Mouse (Mus musculus) embryo, embryonic 10.5 days (tissue): Measurements from ENCODE around the gene Retreg1.

Source experiments
- DNase-seq: peaks from one replicate; pipeline ENCODE4 v3.0.0-alpha.2; 2015; ENCODE audit warnings: low spot score

Retreg1 gene

GRCm38 (mm10) chr15:25843086-25843991, at the start of gene Retreg1:
Retreg1 (plus strand) TSS chr15:25843180.
- DNase-seq: peak; percentile 49

GRCm38 (mm10) chr15:25794123-25794522, 48.9 kb upstream of the Retreg1 start:
- peak; percentile 55 for DNase-seq

- no peak for DNase-seq
Measured at GRCm38 (mm10) chr15:25795496-25795895, 47.5 kb upstream of the Retreg1 start.

- peak; percentile 71 for DNase-seq
Measured at GRCm38 (mm10) chr15:25796353-25796752, 46.6 kb upstream of the Retreg1 start.

GRCm38 (mm10) chr15:25797179-25797578, 45.8 kb upstream of the Retreg1 start:
- no peak for DNase-seq

- DNase-seq: no peak
Measured at GRCm38 (mm10) chr15:25797888-25798287, 45.1 kb upstream of the Retreg1 start.

- no peak for DNase-seq
Measured at GRCm38 (mm10) chr15:25801726-25802125, 41.3 kb upstream of the Retreg1 start.

GRCm38 (mm10) chr15:25802194-25802593, 40.8 kb upstream of the Retreg1 start:
- no peak for DNase-seq

- DNase-seq: peak; percentile 27
Measured at GRCm38 (mm10) chr15:25803111-25803510, 39.9 kb upstream of the Retreg1 start.

- peak; percentile 73 for DNase-seq
Measured at GRCm38 (mm10) chr15:25805336-25806110, 37.5 kb upstream of the Retreg1 start.

- DNase-seq: no peak
Measured at GRCm38 (mm10) chr15:25806363-25806762, 36.6 kb upstream of the Retreg1 start.

- DNase-seq: no peak
Measured at GRCm38 (mm10) chr15:25806878-25807277, 36.1 kb upstream of the Retreg1 start.

GRCm38 (mm10) chr15:25808677-25809460, 34.1 kb upstream of the Retreg1 start:
- DNase-seq: no peak

GRCm38 (mm10) chr15:25809669-25810068, 33.3 kb upstream of the Retreg1 start:
- DNase-seq: no peak

- no peak for DNase-seq
Measured at GRCm38 (mm10) chr15:25811834-25812250, 31.1 kb upstream of the Retreg1 start.

- no peak for DNase-seq
Measured at GRCm38 (mm10) chr15:25812479-25812878, 30.5 kb upstream of the Retreg1 start.

- DNase-seq: no peak
Measured at GRCm38 (mm10) chr15:25814535-25814934, 28.4 kb upstream of the Retreg1 start.

- no peak for DNase-seq
Measured at GRCm38 (mm10) chr15:25817191-25817590, 25.8 kb upstream of the Retreg1 start.

GRCm38 (mm10) chr15:25821981-25822380, 21.0 kb upstream of the Retreg1 start:
- no peak for DNase-seq

GRCm38 (mm10) chr15:25822656-25823055, 20.3 kb upstream of the Retreg1 start:
- DNase-seq: no peak

- DNase-seq: no peak
Measured at GRCm38 (mm10) chr15:25826531-25826961, 16.4 kb upstream of the Retreg1 start.

- DNase-seq: no peak
Measured at GRCm38 (mm10) chr15:25828464-25828863, 14.5 kb upstream of the Retreg1 start.
